Mouse (Mus musculus): ENCODE data around the gene Myo1b.

Myo1b gene

GRCm38 (mm10) chr1:51751006-51751405 lies 164.9 kb downstream of the Myo1b start:
- no peak for TF ChIP-seq POU5F1 (IDR thresholded peaks at IDR 0.05; ENCODE audit: borderline replicate concordance, low read length)
- TF ChIP-seq CTCF (conservative IDR thresholded peaks at IDR 0.05; ENCODE audit: low read length) = no peak
- Histone ChIP-seq H3K27me3 (ENCODE audit: insufficient read depth, low read length) (no peaks in the 10 kb centered on the region), H3K4me1 (replicated peaks; ENCODE audit: low read depth, low read length) (peaks cover 23% of the 10 kb centered on the region), H3K4me3 (replicated peaks; ENCODE audit: low read length) (no peak overlapping the region), H3K36me3 (ENCODE audit: insufficient read depth, low read length) (peaks cover 25% of the 10 kb centered on the region), H3K9me3 (ENCODE audit: low read length) (no peaks in the 10 kb centered on the region)

DNA sequence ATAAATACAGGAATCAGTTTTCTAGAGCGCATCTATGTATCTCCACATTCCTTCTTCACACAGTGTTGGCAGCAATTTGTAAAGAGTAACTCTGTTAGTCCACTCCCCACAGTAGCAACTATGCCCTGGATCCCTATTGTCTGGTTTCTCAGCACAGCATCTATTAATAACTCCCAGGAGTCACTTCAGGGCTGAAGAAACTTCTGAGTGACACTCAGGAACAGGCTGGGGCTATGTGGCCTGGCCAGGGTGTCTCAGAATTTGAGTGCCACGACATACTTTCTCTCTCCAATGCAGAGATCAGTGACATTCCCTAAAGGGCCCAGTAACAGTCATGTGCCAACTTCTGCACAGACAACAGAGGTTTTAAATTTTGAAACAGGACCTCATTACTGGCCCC lies 167.6 kb downstream of the Myo1b start:
- peaks cover 8% of the 10 kb centered on the region; the same call in 1 of the 2 replicates for H3K36me3 ChIP-seq (ENCODE audit: insufficient read depth, low read length)
- H3K9me3 ChIP-seq (ENCODE audit: low read length) = no peaks in the 10 kb centered on the region
- TF ChIP-seq CTCF (conservative IDR thresholded peaks at IDR 0.05; ENCODE audit: low read length) (no peak), POU5F1 (IDR thresholded peaks at IDR 0.05; ENCODE audit: borderline replicate concordance, low read length) (no peak), NANOG (IDR thresholded peaks at IDR 0.05; ENCODE audit: borderline replicate concordance, low read length) (no peak)
- H3K27me3 ChIP-seq (ENCODE audit: insufficient read depth, low read length) = no peaks in the 10 kb centered on the region
- no peak overlapping the region for H3K4me3 ChIP-seq (replicated peaks; ENCODE audit: low read length)
- peaks cover 49% of the 10 kb centered on the region for H3K4me1 ChIP-seq (replicated peaks; ENCODE audit: low read depth, low read length)

DNA sequence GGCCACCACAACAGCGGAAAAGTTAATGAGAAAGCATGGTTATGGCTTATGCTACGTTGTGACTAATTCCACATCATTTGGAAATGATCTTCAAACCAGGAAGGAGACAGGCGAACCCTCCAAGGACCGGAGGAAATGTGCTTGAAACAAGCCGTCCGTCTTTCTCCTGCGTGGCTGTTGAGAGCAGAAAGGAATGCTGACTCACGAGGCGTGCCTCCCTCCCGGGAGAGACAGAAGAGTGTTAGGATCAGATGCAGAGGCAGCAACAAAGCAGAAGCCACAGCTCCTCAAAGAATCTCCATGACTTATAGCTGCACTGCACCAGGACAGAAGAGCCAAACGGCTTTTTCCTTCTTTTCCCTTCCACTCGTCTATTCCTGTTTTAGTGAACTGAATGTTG lies 168.4 kb downstream of the Myo1b start:
- peaks cover 57% of the 10 kb centered on the region for H3K4me1 ChIP-seq (replicated peaks; ENCODE audit: low read depth, low read length)
- TF ChIP-seq CTCF (conservative IDR thresholded peaks at IDR 0.05; ENCODE audit: low read length) = no peak
- TF ChIP-seq POU5F1 (IDR thresholded peaks at IDR 0.05; ENCODE audit: borderline replicate concordance, low read length) = no peak
- TF ChIP-seq NANOG (IDR thresholded peaks at IDR 0.05; ENCODE audit: borderline replicate concordance, low read length) = no peak
- peaks cover 5% of the 10 kb centered on the region; the same call in 1 of the 2 replicates for H3K36me3 ChIP-seq (ENCODE audit: insufficient read depth, low read length)
- peak overlapping the region; percentile 77 for H3K4me3 ChIP-seq (replicated peaks; ENCODE audit: low read length)
- no peaks in the 10 kb centered on the region for H3K9me3 ChIP-seq (ENCODE audit: low read length)
- H3K27me3 ChIP-seq (ENCODE audit: insufficient read depth, low read length) = no peaks in the 10 kb centered on the region

GRCm38 (mm10) chr1:51746711-51747240 lies 169.1 kb downstream of the Myo1b start:
- H3K9me3 ChIP-seq (ENCODE audit: low read length) = no peaks in the 10 kb centered on the region
- H3K27me3 ChIP-seq (ENCODE audit: insufficient read depth, low read length) = no peaks in the 10 kb centered on the region
- peak overlapping the region; percentile 77 for H3K4me3 ChIP-seq (replicated peaks; ENCODE audit: low read length)
- H3K36me3 ChIP-seq (ENCODE audit: insufficient read depth, low read length) = peaks cover 5% of the 10 kb centered on the region; the same call in 1 of the 2 replicates
- TF ChIP-seq NANOG (IDR thresholded peaks at IDR 0.05; ENCODE audit: borderline replicate concordance, low read length) (no peak), CTCF (conservative IDR thresholded peaks at IDR 0.05; ENCODE audit: low read length) (no peak), POU5F1 (IDR thresholded peaks at IDR 0.05; ENCODE audit: borderline replicate concordance, low read length) (no peak)
- peaks cover 64% of the 10 kb centered on the region for H3K4me1 ChIP-seq (replicated peaks; ENCODE audit: low read depth, low read length)

- no peaks in the 10 kb centered on the region for H3K27me3 ChIP-seq (ENCODE audit: insufficient read depth, low read length)
- peaks cover 7% of the 10 kb centered on the region; the same call in 1 of the 2 replicates for H3K36me3 ChIP-seq (ENCODE audit: insufficient read depth, low read length)
- H3K4me1 ChIP-seq (replicated peaks; ENCODE audit: low read depth, low read length) = peaks cover 78% of the 10 kb centered on the region
- TF ChIP-seq NANOG (IDR thresholded peaks at IDR 0.05; ENCODE audit: borderline replicate concordance, low read length) = no peak
- TF ChIP-seq CTCF (conservative IDR thresholded peaks at IDR 0.05; ENCODE audit: low read length) = peak; percentile 9; the same call in 1 of the 2 replicates
- H3K4me3 ChIP-seq (replicated peaks; ENCODE audit: low read length) = no peak overlapping the region
- H3K9me3 ChIP-seq (ENCODE audit: low read length) = no peaks in the 10 kb centered on the region
Observed at GRCm38 (mm10) chr1:51743756-51744425, 172.0 kb downstream of the Myo1b start.

DNA sequence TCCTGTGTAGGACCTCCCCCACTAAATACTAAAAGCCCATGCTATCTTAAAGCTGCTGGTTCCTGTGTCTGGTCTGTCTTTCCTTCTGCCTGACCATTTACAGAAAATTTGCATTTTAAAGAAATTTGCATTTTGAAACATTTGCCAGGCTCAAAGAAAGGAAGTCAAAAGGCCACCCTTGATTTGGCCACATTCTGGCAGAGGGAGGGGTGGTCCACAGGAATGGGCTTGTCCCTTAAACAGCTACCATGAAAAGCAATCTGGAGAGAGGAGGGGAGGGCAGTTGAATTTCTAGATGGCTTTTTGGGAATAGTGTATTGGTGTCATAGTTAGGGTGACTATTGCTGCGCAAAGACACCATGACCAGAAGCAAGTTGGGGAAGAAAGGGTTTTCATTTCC lies 173.3 kb downstream of the Myo1b start:
- no peaks in the 10 kb centered on the region for H3K27me3 ChIP-seq (ENCODE audit: insufficient read depth, low read length)
- H3K9me3 ChIP-seq (ENCODE audit: low read length) = no peaks in the 10 kb centered on the region
- TF ChIP-seq CTCF (conservative IDR thresholded peaks at IDR 0.05; ENCODE audit: low read length) = no peak
- no peak for TF ChIP-seq NANOG (IDR thresholded peaks at IDR 0.05; ENCODE audit: borderline replicate concordance, low read length)
- no peak for TF ChIP-seq POU5F1 (IDR thresholded peaks at IDR 0.05; ENCODE audit: borderline replicate concordance, low read length)
- peaks cover 67% of the 10 kb centered on the region for H3K4me1 ChIP-seq (replicated peaks; ENCODE audit: low read depth, low read length)
- peak overlapping the region; percentile 0; the same call in 1 of the 2 replicates for H3K4me3 ChIP-seq (replicated peaks; ENCODE audit: low read length)
- H3K36me3 ChIP-seq (ENCODE audit: insufficient read depth, low read length) = peaks cover 7% of the 10 kb centered on the region; the same call in 1 of the 2 replicates

DNA sequence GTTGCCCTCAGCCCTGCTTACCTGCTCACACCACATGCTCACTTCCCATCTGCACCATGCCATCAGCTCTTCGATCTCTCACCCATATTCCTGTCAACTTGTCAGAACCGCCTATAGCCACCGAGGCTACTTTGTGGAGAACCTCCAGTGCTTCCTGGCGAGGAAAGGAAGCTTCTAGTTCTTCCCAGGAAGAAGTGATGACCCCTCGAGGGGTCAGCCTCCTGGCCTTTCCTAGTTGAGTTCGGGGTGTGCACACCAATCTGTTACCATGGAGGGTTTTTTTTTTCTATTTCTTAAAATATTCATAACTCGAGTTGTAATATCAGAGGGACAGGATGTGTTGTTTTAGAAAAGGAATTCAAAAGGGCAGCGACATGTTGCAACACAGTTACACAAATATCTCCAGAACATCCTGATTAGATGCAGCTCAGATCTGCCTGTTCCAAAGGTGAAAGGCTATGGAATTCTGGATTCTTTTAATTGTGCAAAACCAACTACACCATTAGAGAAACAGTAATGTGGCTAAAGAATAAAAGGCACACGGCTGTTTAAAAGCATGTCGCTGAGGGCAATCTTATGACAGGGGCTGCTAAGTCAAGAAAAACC lies 175.1 kb downstream of the Myo1b start:
- H3K4me3 ChIP-seq (replicated peaks; ENCODE audit: low read length) = no peak overlapping the region
- no peaks in the 10 kb centered on the region for H3K9me3 ChIP-seq (ENCODE audit: low read length)
- no peaks in the 10 kb centered on the region for H3K27me3 ChIP-seq (ENCODE audit: insufficient read depth, low read length)
- peaks cover 7% of the 10 kb centered on the region; the same call in 1 of the 2 replicates for H3K36me3 ChIP-seq (ENCODE audit: insufficient read depth, low read length)
- TF ChIP-seq CTCF (conservative IDR thresholded peaks at IDR 0.05; ENCODE audit: low read length) (no peak), NANOG (IDR thresholded peaks at IDR 0.05; ENCODE audit: borderline replicate concordance, low read length) (no peak), POU5F1 (IDR thresholded peaks at IDR 0.05; ENCODE audit: borderline replicate concordance, low read length) (no peak)
- H3K4me1 ChIP-seq (replicated peaks; ENCODE audit: low read depth, low read length) = peaks cover 52% of the 10 kb centered on the region

DNA sequence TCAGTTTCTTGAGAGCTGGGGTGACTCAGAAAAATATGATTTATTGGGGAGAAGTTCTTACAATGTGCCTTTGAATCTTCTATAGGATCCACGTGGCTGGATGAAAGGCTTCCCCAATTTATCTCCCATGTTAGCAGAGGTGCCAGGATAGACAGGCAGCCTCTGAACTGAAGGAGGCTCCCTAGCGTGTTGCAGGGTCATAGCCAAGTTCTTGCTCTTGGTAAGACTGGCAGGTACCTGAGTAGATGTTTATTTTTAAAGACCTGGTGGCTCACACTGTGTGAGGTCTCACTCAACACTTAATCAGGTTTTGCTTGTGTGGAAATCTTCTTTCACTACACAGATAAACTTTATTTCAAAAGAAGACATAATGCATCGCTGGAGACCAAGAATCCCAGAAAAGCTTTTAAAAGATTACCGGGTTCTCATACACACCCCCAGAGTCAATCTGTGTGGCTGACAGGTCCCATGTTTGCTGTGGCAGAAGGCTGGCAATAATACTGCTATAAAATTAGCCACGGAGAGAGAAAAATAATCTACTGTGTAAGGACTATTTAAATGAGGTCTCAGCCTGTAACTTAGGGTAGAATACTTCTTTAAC lies 176.5 kb downstream of the Myo1b start:
- peaks cover 43% of the 10 kb centered on the region for H3K4me1 ChIP-seq (replicated peaks; ENCODE audit: low read depth, low read length)
- no peak overlapping the region for H3K4me3 ChIP-seq (replicated peaks; ENCODE audit: low read length)
- H3K27me3 ChIP-seq (ENCODE audit: insufficient read depth, low read length) = no peaks in the 10 kb centered on the region
- H3K36me3 ChIP-seq (ENCODE audit: insufficient read depth, low read length) = peaks cover 2% of the 10 kb centered on the region; the same call in 1 of the 2 replicates
- TF ChIP-seq CTCF (conservative IDR thresholded peaks at IDR 0.05; ENCODE audit: low read length) (no peak), NANOG (IDR thresholded peaks at IDR 0.05; ENCODE audit: borderline replicate concordance, low read length) (no peak), POU5F1 (IDR thresholded peaks at IDR 0.05; ENCODE audit: borderline replicate concordance, low read length) (no peak)
- H3K9me3 ChIP-seq (ENCODE audit: low read length) = no peaks in the 10 kb centered on the region

Data from E14TG2a.4 (cell line).